Mouse (Mus musculus): Measurements from ENCODE around the gene Asb11.

DNA sequence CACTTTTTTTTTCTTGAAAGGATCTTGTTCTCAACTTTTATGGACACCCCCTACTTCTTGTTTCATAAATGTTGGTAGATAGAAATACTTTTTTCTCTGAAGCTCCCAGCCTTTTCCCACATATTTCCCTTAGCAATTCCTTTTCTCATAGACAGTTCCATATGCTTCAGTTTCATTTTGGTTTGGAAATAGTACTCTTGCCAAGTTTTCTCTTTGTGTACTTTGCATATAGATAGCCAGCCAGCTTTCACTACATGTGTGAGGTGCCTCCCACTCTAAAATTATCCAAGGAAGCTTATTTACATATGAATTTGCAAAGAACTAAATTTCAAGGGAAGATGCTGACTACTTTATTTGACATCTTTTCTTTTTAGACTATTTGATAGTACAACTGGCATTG, 18.8 kb upstream of the Asb11 start:
- TF ChIP-seq GATA1 (IDR thresholded peaks at IDR 0.05; ENCODE audit: low read length) (no peak), TAL1 (IDR thresholded peaks at IDR 0.05; ENCODE audit: low read length) (no peak)

Data from erythroblast, embryonic 14.5 days (primary cell).